Mouse (Mus musculus) ES-E14 (cell line): Measurements from ENCODE around the gene Spats2.

Experiments
- HCFC1 ChIP-seq: IDR thresholded peaks from 2 replicates; pipeline ENCODE4 v1.6.1; 2012; ENCODE audit warnings: low read length, inconsistent platforms, borderline replicate concordance; ENCODE audit not compliant: insufficient read depth
- MAFK ChIP-seq: IDR thresholded peaks from 2 replicates; pipeline ENCODE4 v1.6.1; 2014; ENCODE audit warnings: mild to moderate bottlenecking, low read depth, low read length, inconsistent platforms; ENCODE audit not compliant: insufficient read depth
- ZC3H11A ChIP-seq: IDR thresholded peaks from 2 replicates; pipeline ENCODE4 v1.6.1; 2012; ENCODE audit warnings: low read depth, mild to moderate bottlenecking, inconsistent platforms, low read length, borderline replicate concordance
- ZNF384 ChIP-seq: IDR thresholded peaks from 2 replicates; pipeline ENCODE4 v1.6.1; 2012; ENCODE audit warnings: low read depth, low read length, inconsistent platforms

GRCm38 (mm10) chr15:99217630-99218029 is 91.9 kb downstream of the Spats2 start:
- TF ChIP-seq MAFK (no peak), HCFC1 (no peak), ZC3H11A (no peak), ZNF384 (no peak)
